Mouse (Mus musculus) liver, embryonic 14.5 days (tissue): Measurements from ENCODE around the gene Sox9. TPM values are rescaled to one million over a fixed set of nuclear protein-coding genes. Genes with fewer than 3 reads are reported as not detected.

Experiments used
- ATAC-seq: fragments of 200-750 bp; cut with Nextera tagmentation; 2 replicates; pipeline ENCODE4 v1.8.0; 2017; ENCODE audit warnings: moderate number of reproducible peaks, mild to moderate bottlenecking, moderate library complexity; ENCODE audit not compliant: insufficient read depth
- DNase-seq, 3 experiments: peaks; one replicate each; pipeline ENCODE4 v3.0.0-alpha.2; 2012 to 2013; ENCODE audit warnings: low read depth in 3 of 3, low spot score in 3 of 3
- H3K27ac ChIP-seq: fragments of 300-500 bp; sonication (generic); 2 replicates; pipeline ENCODE4 v1.5.1; 2014; ENCODE audit warnings: moderate library complexity, mild to moderate bottlenecking, control low read depth, inconsistent platforms
- H3K27me3 ChIP-seq: fragments of 300-500 bp; sonication (generic); 2 replicates; pipeline ENCODE4 v1.6.1; 2014; ENCODE audit warnings: mild to moderate bottlenecking, low read length, moderate library complexity; ENCODE audit not compliant: control insufficient read depth, insufficient read depth
- H3K36me3 ChIP-seq: fragments of 300-500 bp; sonication (generic); replicated peaks from 2 replicates; pipeline ENCODE4 v1.6.1; 2014; ENCODE audit warnings: low read depth; ENCODE audit not compliant: control insufficient read depth, insufficient read depth
- H3K4me1 ChIP-seq, 2 experiments: fragments of 200-500 bp in 1 of 2; fragments of 300-500 bp in 1 of 2; sonication (generic) in 1 of 2; replicated peaks; 2 replicates each; pipeline ENCODE4 v1.6.1; 2012 to 2014; ENCODE audit warnings: antibody characterized with exemption in 1 of 2, inconsistent platforms in 1 of 2, low read length in 1 of 2; ENCODE audit not compliant: control insufficient read depth in 2 of 2, insufficient read depth in 2 of 2
- H3K4me2 ChIP-seq: fragments of 300-500 bp; sonication (generic); 2 replicates; pipeline ENCODE4 v1.6.1; 2014; ENCODE audit warnings: low read depth, mild to moderate bottlenecking, control low read depth, moderate library complexity
- H3K4me3 ChIP-seq, 2 experiments: fragments of 200-500 bp in 1 of 2; fragments of 300-500 bp in 1 of 2; sonication (generic) in 1 of 2; 2 replicates each; pipeline ENCODE4 v1.5.1; 2012 to 2014; ENCODE audit warnings: low read depth in 2 of 2, low read length in 2 of 2, mild to moderate bottlenecking in 2 of 2, control low read depth in 1 of 2, inconsistent platforms in 1 of 2, moderate library complexity in 1 of 2; ENCODE audit not compliant: insufficient read depth in 1 of 2
- H3K9ac ChIP-seq: fragments of 300-500 bp; sonication (generic); replicated peaks from 2 replicates; pipeline ENCODE4 v1.6.1; 2014; ENCODE audit warnings: mild to moderate bottlenecking, control low read depth, moderate library complexity
- H3K9me3 ChIP-seq: fragments of 300-500 bp; sonication (generic); 2 replicates; pipeline ENCODE4 v1.6.1; 2016; ENCODE audit warnings: low read length, mixed read lengths; ENCODE audit not compliant: control insufficient read depth
- CTCF ChIP-seq: IDR thresholded peaks from 2 replicates; pipeline ENCODE4 v1.5.1; 2016; ENCODE audit warnings: antibody characterized with exemption, low read depth, control low read depth
- EP300 ChIP-seq: IDR thresholded peaks from 2 replicates; pipeline ENCODE4 v1.6.1; 2016; ENCODE audit warnings: antibody characterized with exemption, low read depth
- WGBS: fragments of 180-500 bp; shearing (Covaris S2); extraction: QIAGEN DNeasy Blood & Tissue Kit; methylation state at CpG from one replicate; pipeline ENCODE4 v1.1.7; 2014; ENCODE audit not compliant: insufficient replicate concordance; 5-methylcytosine and 5-hydroxymethylcytosine counted together
- polyA plus RNA-seq, 2 experiments: library from polyadenylated mRNA; depleted of rRNA in 1 of 2; stranded (reverse) in 1 of 2; unstranded in 1 of 2; fragments of >200 nt; fragmentation: Nextera tagmentation in 1 of 2; extraction: Ambion mirVana in 1 of 2; gene quantifications; 2 replicates each; pipeline versions ENCODE4 v1.2.1 to v1.2.3; 2012 to 2014

Gene Sox9
- polyA plus RNA-seq, 2 experiments, result 0.30 to 0.60 TPM

DNA sequence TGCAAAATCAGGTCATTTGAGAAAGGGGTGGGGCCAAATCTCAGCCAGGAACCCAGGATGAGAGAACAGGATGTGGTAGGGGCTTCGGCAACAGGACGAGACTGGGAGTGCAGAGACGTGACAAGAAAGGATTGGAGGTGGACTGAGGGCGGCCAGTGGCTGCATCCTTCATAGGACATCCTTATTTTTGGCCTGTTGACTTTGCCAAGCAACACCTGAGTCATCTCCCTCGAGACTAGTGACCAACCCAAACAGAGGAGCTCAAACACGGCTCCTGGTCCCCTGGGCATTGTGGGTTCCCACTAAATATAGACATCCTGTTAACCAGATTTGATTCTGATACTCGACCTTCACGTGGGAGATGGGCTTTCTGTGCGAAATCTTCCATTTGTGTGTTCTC is 24.0 kb upstream of the Sox9 start:
- Histone ChIP-seq H3K27me3 (no peaks in the 10 kb centered on the region), H3K27ac (no peak overlapping the region), H3K4me1 (no peaks in the 10 kb centered on the region), H3K36me3 (no peaks in the 10 kb centered on the region), H3K4me2 (no peak overlapping the region), H3K9me3 (no peaks in the 10 kb centered on the region), H3K4me3 (no peak overlapping the region), H3K9ac (no peak overlapping the region)
- 39% methylated on average over 9 of the region's 9 CpGs for WGBS
- TF ChIP-seq CTCF, result no peak
- no peak for TF ChIP-seq EP300
- ATAC-seq (no peak), DNase-seq (no peak)

DNA sequence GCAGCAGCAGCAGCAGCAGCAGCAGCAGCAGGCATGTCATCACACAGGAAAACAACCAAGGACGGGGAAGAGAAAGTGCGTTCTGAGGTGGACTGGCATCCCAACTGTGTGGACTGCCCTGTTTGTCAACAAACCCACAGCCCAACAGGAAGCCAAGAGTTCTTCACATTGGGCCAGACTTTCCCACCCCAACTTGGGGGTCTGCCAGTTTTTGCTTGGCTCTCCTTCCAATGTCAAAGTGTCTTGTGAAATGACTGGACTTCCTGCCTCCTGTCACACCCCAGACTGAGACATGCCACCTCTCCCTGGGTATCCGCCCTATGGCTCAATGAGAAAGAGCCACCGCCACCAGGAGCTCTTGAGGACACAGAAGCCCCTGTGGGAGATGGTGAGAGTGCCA is 15.1 kb upstream of the Sox9 start:
- H3K27me3 ChIP-seq, result no peaks in the 10 kb centered on the region
- 57% methylated on average over 4 of the region's 4 CpGs for WGBS
- no peak for ATAC-seq
- H3K36me3 ChIP-seq, result no peaks in the 10 kb centered on the region
- H3K9ac ChIP-seq, result no peak overlapping the region
- TF ChIP-seq CTCF (no peak), EP300 (no peak)
- H3K4me1 ChIP-seq, result no peaks in the 10 kb centered on the region
- H3K27ac ChIP-seq, result no peak overlapping the region
- no peak for DNase-seq
- H3K9me3 ChIP-seq, result no peaks in the 10 kb centered on the region
- no peak overlapping the region for H3K4me3 ChIP-seq
- H3K4me2 ChIP-seq, result no peak overlapping the region

DNA sequence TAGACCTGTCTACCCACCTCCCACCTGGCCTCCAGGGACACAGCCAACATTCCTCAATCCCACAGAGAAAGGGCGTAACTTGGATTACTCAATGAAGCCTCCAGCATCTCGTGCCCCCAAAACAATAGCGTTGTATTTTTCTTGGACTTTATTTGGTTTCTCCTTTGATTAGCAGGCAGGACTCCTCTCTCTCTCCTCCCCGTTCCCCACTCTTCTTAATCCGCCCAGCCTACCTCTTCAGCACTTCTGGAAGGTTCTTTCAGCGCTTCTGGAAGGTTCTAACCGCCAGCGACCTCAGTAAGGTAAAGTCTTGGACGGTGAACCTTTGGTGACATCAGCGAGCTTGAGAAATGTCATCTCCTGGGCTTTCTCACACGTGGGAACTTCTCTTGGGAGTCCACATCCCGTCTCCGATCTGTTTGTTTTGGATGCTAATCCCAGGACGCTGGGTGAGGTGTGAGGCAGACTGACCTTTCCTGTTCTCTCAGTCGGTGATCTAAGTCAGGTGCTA is 14.4 kb upstream of the Sox9 start:
- Histone ChIP-seq H3K9me3 (no peaks in the 10 kb centered on the region), H3K4me1 (no peaks in the 10 kb centered on the region), H3K9ac (no peak overlapping the region), H3K36me3 (no peaks in the 10 kb centered on the region), H3K27me3 (no peaks in the 10 kb centered on the region), H3K4me2 (no peak overlapping the region), H3K4me3 (no peak overlapping the region), H3K27ac (no peak overlapping the region)
- no peak for TF ChIP-seq CTCF
- no peak for TF ChIP-seq EP300
- DNase-seq, result no peak
- WGBS, result 58% methylated on average over 15 of the region's 15 CpGs
- ATAC-seq, result no peak

DNA sequence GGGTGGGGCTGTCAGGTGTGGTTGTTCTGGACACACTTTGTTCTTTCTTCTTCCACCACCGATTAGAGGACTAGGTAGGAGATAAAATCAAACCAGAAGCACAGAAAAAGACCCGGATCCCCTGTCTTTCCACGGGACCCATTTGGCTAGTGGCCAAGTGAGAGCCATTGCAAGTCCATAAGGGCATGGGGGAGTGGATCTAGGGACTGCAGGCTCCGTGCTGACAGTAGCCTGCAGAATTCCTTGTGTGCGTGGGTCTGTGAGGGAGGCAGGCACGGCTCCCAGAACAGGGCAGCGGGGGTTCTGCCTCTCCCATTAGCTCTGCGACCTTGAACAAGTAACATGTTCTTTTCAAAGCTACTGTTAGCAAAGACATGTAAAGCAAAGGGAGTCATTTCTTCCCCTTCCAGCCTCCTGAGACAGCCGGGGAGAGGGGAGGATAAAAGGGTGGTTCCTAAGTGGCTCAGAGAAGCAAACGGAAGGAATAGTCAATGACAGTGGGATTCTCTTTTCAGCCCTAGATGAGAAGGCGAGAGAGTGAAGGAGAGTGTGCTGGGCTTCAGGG is 9.2 kb upstream of the Sox9 start:
- no peak overlapping the region for H3K4me2 ChIP-seq
- H3K9ac ChIP-seq, result no peak overlapping the region
- H3K27ac ChIP-seq, result no peak overlapping the region
- no peak overlapping the region for H3K4me3 ChIP-seq
- no peaks in the 10 kb centered on the region for H3K27me3 ChIP-seq
- H3K9me3 ChIP-seq, result no peaks in the 10 kb centered on the region
- DNase-seq, result no peak
- H3K36me3 ChIP-seq, result no peaks in the 10 kb centered on the region
- TF ChIP-seq EP300 (no peak), CTCF (no peak)
- H3K4me1 ChIP-seq, result no peaks in the 10 kb centered on the region
- 24% methylated on average over 11 of the region's 11 CpGs for WGBS
- no peak for ATAC-seq

DNA sequence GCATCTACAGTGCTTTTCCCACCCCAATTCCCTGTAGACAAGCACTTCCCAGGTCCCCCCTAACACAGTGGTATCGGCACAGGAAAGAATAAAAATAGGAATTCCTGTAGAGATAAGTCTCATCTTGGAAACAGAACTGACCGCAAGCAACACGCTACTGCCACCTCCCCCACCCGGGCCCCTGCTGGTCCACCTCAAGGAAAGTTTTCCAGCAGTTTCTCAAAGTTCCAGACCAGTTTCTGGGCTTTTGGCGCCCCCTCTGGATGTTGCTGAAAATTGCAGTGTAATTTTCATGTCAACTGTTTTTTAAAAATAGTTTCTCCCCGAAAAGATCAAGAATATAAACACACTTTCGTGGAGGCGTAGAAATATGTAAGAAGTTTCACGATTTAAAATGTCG is 2.3 kb upstream of the Sox9 start:
- H3K9ac ChIP-seq, result no peak overlapping the region
- ATAC-seq (no peak), DNase-seq (no peak)
- peaks cover 60% of the 10 kb centered on the region for H3K27me3 ChIP-seq
- no peak overlapping the region for H3K27ac ChIP-seq
- TF ChIP-seq CTCF (peak; percentile 50), EP300 (no peak)
- 1% methylated on average over 10 of the region's 10 CpGs for WGBS
- no peaks in the 10 kb centered on the region for H3K36me3 ChIP-seq
- no peak overlapping the region for H3K4me2 ChIP-seq
- no peaks in the 10 kb centered on the region for H3K9me3 ChIP-seq
- H3K4me3 ChIP-seq, result no peak overlapping the region
- no peaks in the 10 kb centered on the region for H3K4me1 ChIP-seq
